Mouse (Mus musculus) left cerebral cortex, postnatal 4 days (tissue): ENCODE measurements around the gene Abca4. TPM values are rescaled to one million over a fixed set of nuclear protein-coding genes. Genes with fewer than 3 reads are reported as not detected.

ENCODE experiments used
- DNase-seq: peaks from one replicate; pipeline ENCODE4 v3.0.0-alpha.2; 2022
- intact Hi-C: fragments of 180-260 bp; cut with DNase I; formaldehyde crosslinking; loops from one replicate; pipeline ENCODE4 v1.15.1; 2025
- total RNA-seq, 2 experiments: library from RNA; stranded (reverse); gene quantifications; 2 replicates each; pipeline ENCODE4 v1.2.3; 2021

The Abca4 gene
- 1 to 10 TPM; 3.4 to 3.8 TPM for total RNA-seq

DNA sequence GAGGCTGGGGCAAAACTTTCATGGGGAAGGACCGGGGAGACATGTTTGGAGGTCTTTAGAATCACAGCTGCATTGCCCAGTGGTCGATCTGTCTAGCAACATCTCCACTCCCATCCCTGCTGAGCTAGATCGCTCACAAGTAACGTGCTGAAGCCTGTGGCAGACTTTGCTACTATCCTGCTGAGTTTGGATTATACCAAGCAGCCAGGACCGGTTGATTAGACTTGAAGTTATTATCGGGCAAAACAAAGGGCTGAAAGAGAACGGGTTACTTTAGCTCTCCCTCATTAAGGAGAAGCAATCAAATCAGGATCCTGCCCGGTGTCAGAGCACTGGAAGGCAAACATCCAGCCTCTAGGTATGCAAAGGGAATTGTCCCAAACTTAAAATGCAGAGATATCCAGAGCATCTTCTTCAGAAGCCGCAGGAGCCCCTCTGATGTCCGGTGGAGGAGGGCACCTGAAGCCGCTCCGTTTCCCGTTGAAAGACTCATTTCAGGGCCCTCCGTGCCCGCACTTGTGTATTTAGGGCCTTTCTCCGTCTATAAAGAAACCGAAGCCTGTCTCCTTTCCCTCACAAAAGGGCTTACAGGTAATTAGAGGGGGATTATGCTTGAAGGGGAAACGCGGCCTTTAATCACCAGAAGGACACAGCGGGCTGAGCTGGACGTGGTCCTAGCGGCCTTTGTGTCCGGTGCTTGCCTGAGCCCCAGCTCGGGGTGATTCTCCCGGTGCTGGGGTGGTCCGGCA lies at the start of gene Abca4:
Gene Abca4 (plus strand): TSS at position 645 of the 749 bp plus-strand sequence.
- no peak for DNase-seq
- intact Hi-C loops: no loop called here

DNA sequence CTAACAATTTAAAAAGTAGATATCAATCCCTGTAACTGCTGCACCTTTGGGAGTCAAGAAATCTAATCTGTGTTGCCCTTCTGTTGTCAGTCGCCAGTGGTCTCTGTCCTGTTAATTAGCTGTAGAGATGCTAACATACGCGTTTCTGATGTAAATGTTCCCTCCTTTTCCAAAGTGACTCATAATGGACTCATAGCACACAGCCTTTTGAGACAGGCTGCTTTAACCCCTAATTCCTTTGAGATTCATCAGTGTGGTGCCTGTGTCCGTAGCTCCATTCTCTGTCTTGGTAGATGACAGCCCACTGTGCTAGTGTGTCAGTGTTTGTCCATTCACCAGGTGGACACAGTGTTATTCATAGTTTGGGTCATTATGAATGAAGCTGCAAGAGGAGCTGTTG lies 49.1 kb upstream of the Abca4 start:
- DNase-seq: no peak
- intact Hi-C loops: no loop called here

DNA sequence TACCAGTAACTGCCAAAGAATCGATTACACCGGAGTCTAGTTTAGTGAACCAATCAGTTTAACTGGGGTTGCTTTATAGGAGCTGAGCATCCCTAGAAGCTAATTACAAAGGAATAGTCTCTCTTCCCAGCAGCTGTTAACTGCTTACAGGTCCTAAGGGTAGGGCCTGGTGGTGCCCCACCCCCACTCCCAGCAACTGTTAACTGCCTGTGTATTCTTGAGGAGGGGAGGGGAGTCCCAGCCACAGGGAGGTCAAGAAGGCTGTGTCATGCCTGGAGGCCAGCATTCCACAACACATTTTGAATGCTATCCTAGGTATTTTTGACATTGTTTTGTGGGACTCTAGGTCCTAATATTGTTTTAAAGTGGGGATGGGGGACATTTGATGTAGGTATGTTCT lies 44.3 kb upstream of the Abca4 start:
- intact Hi-C loops: no loop called here
- no peak for DNase-seq

DNA sequence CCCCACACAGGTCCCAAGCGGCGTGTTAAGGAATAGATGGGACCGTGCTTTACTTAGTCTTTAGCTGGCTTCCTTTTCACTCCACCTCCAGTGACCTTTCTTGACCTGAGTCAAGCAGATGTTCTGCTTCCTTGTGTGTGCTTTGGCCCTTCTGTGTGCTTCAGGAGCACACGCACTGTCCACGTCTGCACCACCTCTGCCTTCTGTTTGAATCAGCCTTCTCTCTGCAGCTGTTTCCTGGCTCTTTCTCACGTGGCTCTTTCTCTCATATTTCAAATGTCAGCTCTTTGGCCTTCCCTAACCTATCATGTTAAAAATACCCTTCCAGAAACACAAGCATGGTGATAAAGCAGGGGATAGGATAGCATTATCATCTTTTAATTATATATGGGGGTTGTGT lies 42.7 kb upstream of the Abca4 start:
- intact Hi-C loops: no loop called here

DNA sequence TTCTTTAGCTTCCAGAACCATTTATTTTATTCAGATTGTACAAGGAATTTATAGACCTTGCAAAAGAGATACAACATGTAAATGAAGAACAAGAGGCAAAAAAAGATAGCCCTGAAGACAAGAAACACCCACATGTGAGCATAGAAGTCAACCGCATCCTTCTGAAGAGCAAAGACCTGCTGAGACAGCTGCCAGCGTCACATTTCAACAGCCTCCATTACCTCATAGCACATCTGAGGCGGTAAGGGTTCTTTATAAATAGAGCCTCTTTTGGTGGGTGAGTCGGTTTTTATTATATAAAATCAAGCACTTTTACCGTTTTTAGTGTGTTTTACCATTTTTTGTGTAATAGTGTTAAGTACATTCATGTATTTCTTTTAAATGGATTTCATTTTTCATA lies 34.4 kb upstream of the Abca4 start:
- intact Hi-C loops: no loop called here
- DNase-seq: no peak

More for the DNA sequence above, 42.7 kb upstream of the Abca4 start:
- no peak for DNase-seq

DNA sequence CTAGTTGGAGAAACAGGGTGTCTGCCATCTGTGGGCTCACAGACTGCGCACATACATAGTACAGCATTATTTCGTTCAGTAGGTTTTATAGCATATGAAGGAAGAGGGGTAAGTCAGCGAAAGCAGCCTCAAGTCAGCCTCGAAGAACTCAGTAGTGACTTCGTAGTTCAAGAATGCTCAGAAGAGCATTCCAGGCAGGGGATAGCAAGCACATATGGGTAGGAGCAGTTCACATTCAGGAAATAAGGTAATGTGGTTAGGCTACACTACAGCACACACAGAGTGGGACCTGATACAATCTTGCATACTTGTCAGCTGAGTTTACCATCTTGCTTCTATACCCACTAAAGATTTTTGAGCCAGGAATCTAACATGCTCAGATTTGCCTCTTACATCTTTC lies 34.0 kb upstream of the Abca4 start:
- DNase-seq: no peak
- intact Hi-C loops: no loop called here

DNA sequence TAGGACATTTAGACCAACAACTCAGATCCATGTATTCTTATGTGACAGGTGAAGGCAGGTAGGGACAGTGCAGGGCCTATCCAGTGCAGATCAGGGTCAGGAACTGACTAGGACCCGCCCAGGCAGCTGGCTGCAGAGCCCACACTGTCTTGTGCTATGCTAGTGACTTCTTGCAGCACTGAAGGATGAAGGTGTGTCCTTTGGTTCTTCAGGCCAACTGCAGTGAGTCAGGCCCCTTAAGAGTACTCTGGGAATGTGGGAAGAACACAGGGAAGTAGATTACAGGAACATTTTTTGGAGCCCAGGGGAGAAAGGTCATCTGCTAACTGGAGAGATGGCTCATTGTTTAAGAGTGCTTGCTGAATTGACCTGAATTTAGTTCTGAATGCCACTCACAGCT lies 31.8 kb upstream of the Abca4 start:
- DNase-seq: no peak
- intact Hi-C loops: no loop called here

DNA sequence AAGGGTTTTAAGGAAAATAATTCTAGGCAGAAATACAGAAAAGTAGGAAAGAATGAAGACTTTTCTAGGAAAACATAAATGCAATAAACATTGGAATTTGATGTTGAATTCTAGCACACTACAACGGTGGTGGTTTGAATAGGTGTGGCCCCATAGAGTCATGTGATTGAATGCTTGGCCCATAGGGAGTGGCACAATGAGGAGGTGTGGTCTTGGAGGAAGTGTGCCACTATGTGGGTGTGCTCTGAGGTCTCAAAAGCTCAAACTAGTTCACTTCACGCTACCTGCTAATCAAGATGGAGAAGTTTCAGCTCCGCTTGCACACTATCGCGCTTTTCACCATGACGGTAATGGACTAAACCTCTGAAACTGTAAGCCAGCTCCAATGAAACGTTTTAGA lies 25.8 kb upstream of the Abca4 start:
- no peak for DNase-seq
- intact Hi-C loops: no loop called here

DNA sequence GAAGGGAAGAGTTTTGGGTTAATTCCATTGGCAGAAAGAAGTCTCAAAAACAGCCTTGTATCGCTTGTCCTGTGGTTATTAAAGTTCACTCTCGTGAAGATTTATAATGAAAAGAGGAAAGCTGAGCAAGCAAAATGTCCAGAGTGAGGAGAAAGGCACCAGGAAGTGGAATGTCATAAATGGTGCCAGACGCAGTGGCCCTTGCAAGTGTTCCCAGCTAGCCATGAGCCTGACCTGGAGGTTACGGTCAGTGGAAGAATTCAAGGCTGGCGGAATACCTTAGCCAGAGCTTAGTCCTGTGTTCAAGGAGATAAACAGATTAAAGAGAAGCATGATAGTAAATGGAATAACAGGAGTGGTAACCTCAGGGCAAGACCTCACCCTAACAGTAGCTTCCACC lies 25.1 kb upstream of the Abca4 start:
- intact Hi-C loops: no loop called here

DNA sequence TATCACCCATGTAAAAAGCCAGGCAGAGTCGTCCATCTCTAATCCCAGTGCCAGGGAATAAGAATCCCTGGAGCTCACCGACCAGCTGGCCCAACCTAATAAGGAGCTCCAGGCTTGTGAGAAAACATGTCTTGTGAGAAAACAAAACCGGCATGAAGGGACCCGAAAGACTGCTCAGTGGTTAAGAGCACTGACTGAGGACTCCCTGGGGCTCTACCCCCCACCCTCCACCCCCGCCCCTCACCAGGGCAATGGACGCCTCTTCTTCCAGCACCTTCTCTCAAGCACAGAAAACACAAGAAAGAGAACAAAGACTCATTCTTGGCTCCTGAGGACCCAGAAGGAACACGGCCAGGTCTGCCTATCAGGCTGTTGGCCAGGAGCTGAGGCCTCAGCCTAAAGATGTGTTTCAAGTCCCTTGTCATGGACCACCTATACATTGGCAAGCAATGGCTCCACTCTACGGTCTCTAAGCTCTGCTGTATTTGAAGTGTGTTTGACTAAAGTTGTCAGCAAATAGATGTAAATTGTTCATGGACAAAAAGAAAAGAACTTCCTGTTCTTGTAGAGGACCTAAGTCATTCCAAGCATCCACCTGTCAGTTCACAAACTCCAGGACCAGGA lies 23.1 kb upstream of the Abca4 start:
- intact Hi-C loops: no loop called here
- no peak for DNase-seq

More for the DNA sequence above, 25.1 kb upstream of the Abca4 start:
- no peak for DNase-seq

DNA sequence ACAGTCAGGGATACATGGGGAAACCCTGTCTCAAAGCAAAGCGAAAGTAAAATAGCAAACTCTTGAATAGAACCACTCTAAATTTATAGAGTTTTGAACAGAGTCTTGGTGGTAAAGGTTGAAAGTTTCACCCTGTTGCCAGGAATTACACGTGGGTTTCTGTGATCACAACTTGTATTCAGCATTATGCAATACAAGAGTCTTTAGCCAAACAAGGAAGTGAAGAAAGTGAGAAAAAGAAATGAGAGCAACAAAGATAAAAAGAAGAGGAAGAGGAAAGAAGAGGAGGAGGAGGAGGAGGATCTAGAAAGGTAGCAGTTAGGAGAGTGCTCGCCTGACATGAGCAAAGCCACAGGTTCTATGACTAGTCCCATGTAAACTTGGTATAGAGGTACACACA lies 21.9 kb upstream of the Abca4 start:
- DNase-seq: no peak
- intact Hi-C loops: no loop called here

DNA sequence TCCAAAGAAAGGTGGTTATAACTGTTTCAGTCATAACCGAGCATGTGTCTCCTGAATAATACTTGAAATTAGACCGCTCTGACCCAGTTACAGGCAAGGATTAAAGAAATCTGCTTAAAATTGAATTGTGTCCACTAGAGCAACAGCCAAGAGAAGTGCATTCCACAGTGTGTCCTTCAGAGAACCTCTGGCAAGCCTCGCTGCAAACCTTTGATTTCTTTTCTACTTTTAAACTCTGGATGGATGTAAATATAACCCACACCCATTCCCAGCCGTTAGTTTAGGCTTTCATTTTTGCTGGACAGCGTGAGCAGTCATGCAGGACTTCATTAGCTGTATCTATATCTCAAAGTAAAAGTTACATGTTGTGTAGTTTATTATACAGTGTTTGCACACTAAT lies 17.6 kb upstream of the Abca4 start:
- no peak for DNase-seq
- intact Hi-C loops: no loop called here

DNA sequence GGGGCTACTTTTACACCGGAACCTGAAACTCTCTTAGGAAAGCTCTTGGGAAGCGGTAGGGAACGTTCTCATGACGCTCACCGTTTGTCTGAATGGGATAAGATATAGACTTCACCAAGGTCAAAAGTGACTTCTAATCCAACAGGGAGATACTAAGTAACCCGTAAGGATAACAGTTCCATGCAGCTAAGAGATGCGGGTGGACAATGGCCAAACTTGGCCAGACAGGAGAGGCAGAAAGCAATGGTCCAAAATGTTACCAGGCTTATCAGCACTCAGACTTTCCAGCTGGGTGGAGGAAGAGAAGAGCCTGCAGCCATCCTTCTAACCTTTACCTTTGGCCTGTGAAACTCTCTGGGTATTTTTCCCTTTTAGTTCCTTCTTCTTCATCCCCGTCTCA lies 16.5 kb upstream of the Abca4 start:
- no peak for DNase-seq
- intact Hi-C loops: no loop called here

DNA sequence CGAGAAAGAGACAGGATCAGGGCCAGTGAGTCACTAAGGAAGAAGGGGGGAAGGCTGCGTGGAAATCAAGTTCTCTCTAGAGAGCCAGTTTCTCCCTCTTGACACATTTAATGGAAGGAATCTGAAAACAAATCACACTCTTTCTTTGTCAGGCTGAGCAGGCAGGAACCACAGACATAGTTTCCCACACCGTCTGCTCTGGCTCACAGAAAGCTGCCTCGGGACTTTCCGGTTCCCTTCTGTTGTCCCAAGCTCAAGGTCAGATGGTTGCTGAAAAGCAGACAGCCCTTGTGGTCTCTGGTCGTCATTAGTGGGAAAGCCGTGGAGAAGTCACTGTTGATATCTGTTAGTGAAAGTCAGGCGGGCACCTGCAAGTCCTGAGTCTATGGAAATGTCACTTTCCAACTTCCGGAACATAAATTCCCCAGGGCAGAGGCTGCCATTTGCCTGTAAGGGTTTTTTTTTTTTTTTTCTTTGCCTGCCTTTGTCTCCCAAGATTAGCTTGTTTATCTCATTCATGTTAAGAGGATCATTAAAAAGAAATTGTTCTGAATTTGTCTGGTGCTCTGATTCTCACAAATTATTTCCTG lies 10.9 kb upstream of the Abca4 start:
- intact Hi-C loops: no loop called here
- no peak for DNase-seq

DNA sequence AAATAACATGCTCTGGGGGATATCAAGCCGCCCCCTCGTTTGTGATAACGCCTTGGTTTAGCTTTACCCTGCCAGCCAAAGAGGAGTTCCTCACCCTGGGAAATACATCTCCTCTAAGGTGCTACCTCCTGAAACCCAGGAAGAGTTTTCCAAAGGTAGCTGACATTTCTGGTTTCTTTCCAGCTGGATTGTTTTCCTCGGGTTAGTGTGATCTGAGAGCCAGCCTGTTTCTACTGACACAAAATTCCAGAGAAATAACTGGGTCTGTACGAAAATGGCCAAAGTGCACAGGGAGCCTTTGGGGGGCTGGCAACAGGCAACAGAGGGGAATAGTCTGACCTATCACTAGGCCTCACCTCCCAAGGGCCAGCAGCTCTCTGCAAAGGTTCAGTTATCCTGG lies 10.0 kb upstream of the Abca4 start:
- intact Hi-C loops: no loop called here
- no peak for DNase-seq

DNA sequence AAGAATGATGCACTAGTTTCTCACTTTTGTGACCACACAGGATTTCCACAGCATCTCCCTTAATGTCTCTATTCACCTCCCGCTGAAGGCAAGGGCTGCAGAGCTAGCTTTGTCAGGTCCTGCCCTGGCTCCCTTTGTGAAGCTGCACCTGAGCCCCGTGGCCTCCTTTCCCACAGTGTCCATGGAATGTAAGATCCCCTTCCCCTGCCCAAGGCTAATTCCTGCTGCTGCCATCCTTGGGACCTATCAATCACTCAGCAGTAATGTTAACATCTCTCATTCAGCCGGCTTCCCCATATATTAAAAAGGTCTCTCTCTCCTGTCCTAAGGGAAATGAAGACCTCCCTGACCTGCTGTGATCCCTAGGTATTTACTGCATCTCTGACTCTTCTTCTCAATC lies 9.2 kb upstream of the Abca4 start:
- intact Hi-C loops: no loop called here
- DNase-seq: no peak

DNA sequence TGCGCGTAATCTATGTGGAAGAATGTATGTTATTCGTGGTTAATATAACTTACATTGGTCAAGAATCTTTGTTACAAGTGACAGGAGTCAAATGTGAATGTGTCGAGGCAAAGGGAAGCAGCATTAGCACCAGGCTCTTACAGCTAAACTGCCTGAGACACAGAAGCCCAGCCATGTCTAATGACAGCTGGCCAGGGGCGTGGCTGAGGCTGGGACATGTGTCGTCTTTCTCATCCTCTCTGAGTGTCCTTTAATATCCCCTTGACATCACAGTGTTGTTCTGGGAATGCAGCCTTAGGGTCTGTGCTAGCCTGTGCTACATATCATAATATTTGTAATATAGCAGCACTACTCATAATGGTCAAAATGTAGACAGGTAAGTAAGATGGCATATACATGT lies 3.7 kb upstream of the Abca4 start:
- no peak for DNase-seq
- intact Hi-C loops: no loop called here

DNA sequence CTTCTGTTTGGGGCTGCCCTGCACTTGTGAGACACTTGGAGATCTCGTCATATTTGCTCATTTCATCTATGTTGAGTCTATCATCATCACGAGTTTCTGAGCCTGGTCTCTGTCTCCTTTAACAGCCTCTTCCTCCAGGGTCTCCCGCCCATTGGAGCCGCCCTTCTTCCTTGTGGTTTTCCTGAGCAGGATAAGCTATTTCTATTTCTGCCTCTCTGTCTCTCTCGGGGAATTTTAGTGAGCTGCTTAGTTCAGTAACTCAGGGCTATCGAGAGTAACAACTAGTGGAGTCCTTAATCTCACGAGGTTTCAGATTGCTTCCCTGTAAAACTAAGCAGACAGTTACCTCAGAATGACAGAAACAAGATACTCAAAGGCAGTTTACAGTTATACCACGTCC lies 1.1 kb upstream of the Abca4 start:
- no peak for DNase-seq
- intact Hi-C loops: no loop called here

DNA sequence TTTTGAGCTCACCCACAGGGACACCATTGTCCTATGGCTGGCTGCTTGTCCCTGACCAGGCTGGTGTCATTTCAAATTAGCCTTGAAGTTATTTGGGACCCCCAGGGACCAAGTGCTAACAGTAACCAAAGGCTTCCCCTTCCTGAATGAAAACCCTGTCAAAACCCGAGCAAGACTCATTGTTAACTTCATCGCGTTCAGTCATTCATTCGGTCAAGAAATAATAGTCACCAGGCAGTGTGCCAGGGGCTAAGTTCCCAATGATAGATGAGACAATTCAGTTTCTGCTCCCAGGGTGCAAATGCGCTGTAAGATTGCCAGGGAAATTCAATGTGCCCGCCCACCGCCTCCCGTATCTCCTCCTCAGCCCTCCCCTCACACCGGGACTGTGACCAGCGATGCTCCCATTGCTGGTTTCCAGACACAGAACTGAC lies 2.0 kb downstream of the Abca4 start:
- peak; percentile 72 for DNase-seq
- intact Hi-C loops: no loop called here

DNA sequence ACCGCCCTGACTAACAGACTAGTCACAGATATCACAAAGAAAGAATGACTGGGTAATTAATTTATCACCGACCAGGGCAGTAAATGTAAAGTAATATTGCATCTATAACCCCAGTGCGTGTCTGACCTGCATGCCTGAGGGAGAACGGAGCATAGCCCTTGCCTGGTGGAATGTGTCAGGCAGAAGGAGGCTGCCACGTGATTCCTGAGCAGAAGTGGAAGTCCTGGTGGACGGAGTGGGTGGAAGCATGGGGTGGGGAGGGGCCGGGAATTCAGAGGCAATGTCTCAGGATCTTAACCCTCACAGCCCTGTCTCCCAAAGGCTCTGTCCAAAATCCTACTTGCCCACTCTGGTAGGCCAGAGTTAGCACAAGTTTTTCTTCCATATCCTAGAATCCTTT lies 3.2 kb downstream of the Abca4 start:
- DNase-seq: peak; percentile 10

DNA sequence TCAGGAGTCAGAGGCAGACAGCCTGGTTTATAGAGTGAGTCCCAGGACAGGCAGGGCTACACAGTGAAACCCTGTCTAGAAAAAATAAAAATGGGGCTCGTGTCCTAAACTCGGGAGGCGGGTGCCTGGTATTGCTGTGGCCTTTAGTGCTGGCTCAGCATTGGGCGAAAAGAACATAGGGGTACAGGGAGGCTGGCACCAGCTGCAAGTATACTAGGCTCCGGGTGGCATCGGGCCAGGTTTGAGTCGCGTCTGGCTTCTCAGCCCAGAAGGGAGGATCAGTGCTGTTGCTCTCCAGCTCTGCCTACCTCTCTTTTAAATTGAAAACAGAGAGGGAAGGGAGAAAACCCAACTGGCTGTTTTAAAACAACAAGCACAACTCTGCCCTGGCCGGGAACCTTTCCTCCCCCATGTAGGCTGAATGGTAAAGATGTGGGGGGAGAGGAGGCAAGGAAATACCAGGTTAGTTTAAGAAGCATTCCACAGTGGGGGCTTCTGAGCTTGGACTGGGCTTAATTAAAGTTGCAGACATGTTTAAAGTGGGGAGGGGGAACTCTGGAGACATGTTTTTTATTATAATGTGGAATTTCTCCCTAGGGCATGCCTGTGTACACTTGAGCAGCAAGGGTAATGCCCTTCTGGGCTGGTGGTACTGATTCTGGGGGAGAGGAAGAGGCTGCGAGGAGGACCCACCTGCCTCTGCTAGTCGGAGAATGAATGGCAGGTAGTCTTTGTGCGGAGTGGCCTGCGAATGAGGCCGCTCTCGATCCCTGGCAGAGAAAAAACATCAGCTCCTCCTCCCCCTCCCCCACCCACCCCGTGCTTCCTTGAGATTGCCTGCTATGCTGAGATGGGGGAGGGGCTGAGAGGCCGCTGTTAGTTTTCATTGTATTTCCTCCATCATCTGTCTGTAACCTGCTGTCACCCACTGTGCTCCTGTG lies 3.9 kb downstream of the Abca4 start:
- DNase-seq: peak; percentile 93
- intact Hi-C loops: no loop called here

More for the DNA sequence above, 3.2 kb downstream of the Abca4 start:
- intact Hi-C loops: no loop called here
